Mouse (Mus musculus) ES-Bruce4 (cell line): ENCODE data around the gene Por.

Source experiments
- CTCF ChIP-seq: IDR thresholded peaks from one replicate; pipeline ENCODE4 v1.8.1; 2011; ENCODE audit warnings: low read depth, low read length
- EP300 ChIP-seq: IDR thresholded peaks from 2 replicates; pipeline ENCODE4 v1.6.1; 2011; ENCODE audit warnings: low read depth, low read length; ENCODE audit not compliant: insufficient read depth
- POLR2A ChIP-seq: IDR thresholded peaks from one replicate; pipeline ENCODE4 v1.8.1; 2011; ENCODE audit warnings: low read length; ENCODE audit not compliant: insufficient read depth

DNA sequence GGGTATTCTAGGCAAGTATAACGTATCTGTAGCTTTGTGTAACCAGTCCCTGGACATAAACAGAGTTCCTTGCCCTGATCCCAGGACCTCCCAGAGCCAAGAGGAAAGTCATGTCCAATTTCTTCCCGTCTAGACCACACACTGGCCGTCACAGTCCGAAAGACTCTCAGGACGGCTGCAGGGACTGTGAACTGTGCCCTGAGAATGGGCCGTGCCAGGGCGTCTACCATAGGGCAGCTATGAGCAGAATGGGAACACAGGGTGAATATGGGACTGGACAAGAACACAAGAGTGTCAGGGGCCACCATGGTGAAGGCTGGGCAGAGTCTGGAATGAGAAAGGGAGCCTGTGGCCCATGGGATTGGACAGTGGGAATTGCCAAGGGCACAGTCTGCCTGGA is 9.3 kb upstream of the Por start:
- TF ChIP-seq POLR2A (no peak), CTCF (no peak), EP300 (no peak)
